Mouse (Mus musculus) limb, embryonic 15.5 days (tissue): ENCODE data around the gene Ryr2. TPM values are rescaled to one million over a fixed set of nuclear protein-coding genes. Genes with fewer than 3 reads are reported as not detected.

ENCODE experiments used
- ATAC-seq: fragments of 200-750 bp; cut with Nextera tagmentation; 2 replicates; pipeline ENCODE4 v1.8.0; 2017; ENCODE audit warnings: low read depth, moderate TSS enrichment; ENCODE audit not compliant: insufficient number of reproducible peaks, low FRiP score, low TSS enrichment
- H3K27ac ChIP-seq: fragments of 300-500 bp; sonication (generic); 2 replicates; pipeline ENCODE4 v1.5.1; 2015; ENCODE audit warnings: moderate library complexity, mild to moderate bottlenecking, inconsistent platforms
- H3K27me3 ChIP-seq: fragments of 300-500 bp; sonication (generic); 2 replicates; pipeline ENCODE4 v1.6.1; 2015; ENCODE audit warnings: inconsistent platforms
- H3K36me3 ChIP-seq: fragments of 300-500 bp; sonication (generic); 2 replicates; pipeline ENCODE4 v1.6.1; 2015; ENCODE audit warnings: inconsistent platforms
- H3K4me1 ChIP-seq: fragments of 300-500 bp; sonication (generic); 2 replicates; pipeline ENCODE4 v1.6.1; 2015; ENCODE audit warnings: inconsistent platforms
- H3K4me2 ChIP-seq: fragments of 300-500 bp; sonication (generic); 2 replicates; pipeline ENCODE4 v1.6.1; 2015; ENCODE audit warnings: mild to moderate bottlenecking, inconsistent platforms
- H3K4me3 ChIP-seq: fragments of 300-500 bp; sonication (generic); 2 replicates; pipeline ENCODE4 v1.5.1; 2015; ENCODE audit warnings: mild to moderate bottlenecking, inconsistent platforms
- H3K9ac ChIP-seq: fragments of 300-500 bp; sonication (generic); 2 replicates; pipeline ENCODE4 v1.6.1; 2015; ENCODE audit warnings: inconsistent platforms
- H3K9me3 ChIP-seq: fragments of 300-500 bp; sonication (generic); 2 replicates; pipeline ENCODE4 v1.6.1; 2016; ENCODE audit warnings: inconsistent platforms
- WGBS: fragments of 180-500 bp; shearing (Covaris S2); methylation state at CpG from one replicate; pipeline ENCODE4 v1.1.7; 2015; 5-methylcytosine and 5-hydroxymethylcytosine counted together
- polyA plus RNA-seq: library from polyadenylated mRNA; unstranded; fragments of >200 nt; fragmentation: Nextera tagmentation; extraction: Ambion mirVana; gene quantifications from 2 replicates; pipeline ENCODE4 v1.2.1, GENCODE M21; 2015

Gene Ryr2
- polyA plus RNA-seq, 1 experiment from 2014 or later = 0.42 TPM

GRCm38 (mm10) chr13:11542546-11542945 is 564.2 kb downstream of the Ryr2 start:
- no peak overlapping the region for H3K4me2 ChIP-seq
- no peaks in the 10 kb centered on the region for H3K4me1 ChIP-seq
- H3K36me3 ChIP-seq = no peaks in the 10 kb centered on the region
- H3K9ac ChIP-seq = no peak overlapping the region
- H3K4me3 ChIP-seq = no peak overlapping the region
- no peak for ATAC-seq
- 82% methylated on average over 3 of the region's 3 CpGs for WGBS
- no peak overlapping the region for H3K27ac ChIP-seq
- no peaks in the 10 kb centered on the region for H3K9me3 ChIP-seq
- no peaks in the 10 kb centered on the region for H3K27me3 ChIP-seq

- Histone ChIP-seq H3K9me3 (no peaks in the 10 kb centered on the region), H3K4me3 (no peak overlapping the region), H3K36me3 (no peaks in the 10 kb centered on the region), H3K4me2 (no peak overlapping the region), H3K27ac (no peak overlapping the region), H3K4me1 (no peaks in the 10 kb centered on the region), H3K9ac (no peak overlapping the region), H3K27me3 (no peaks in the 10 kb centered on the region)
- no peak for ATAC-seq
- whole genome bisulfite sequencing = 58% methylated on average over 1 of the region's 1 CpGs
Measured at GRCm38 (mm10) chr13:11536851-11537250, 569.9 kb downstream of the Ryr2 start.

GRCm38 (mm10) chr13:11535874-11536273 is 570.9 kb downstream of the Ryr2 start:
- no peaks in the 10 kb centered on the region for H3K9me3 ChIP-seq
- H3K36me3 ChIP-seq = no peaks in the 10 kb centered on the region
- no peak overlapping the region for H3K9ac ChIP-seq
- 69% methylated on average over 3 of the region's 3 CpGs for WGBS
- H3K27me3 ChIP-seq = no peaks in the 10 kb centered on the region
- ATAC-seq = no peak
- no peak overlapping the region for H3K4me3 ChIP-seq
- no peak overlapping the region for H3K27ac ChIP-seq
- no peak overlapping the region for H3K4me2 ChIP-seq
- H3K4me1 ChIP-seq = no peaks in the 10 kb centered on the region

GRCm38 (mm10) chr13:11533265-11533664 is 573.5 kb downstream of the Ryr2 start:
- Histone ChIP-seq H3K4me2 (no peak overlapping the region), H3K9ac (no peak overlapping the region), H3K36me3 (no peaks in the 10 kb centered on the region), H3K4me1 (no peaks in the 10 kb centered on the region), H3K9me3 (no peaks in the 10 kb centered on the region), H3K27ac (no peak overlapping the region), H3K27me3 (no peaks in the 10 kb centered on the region), H3K4me3 (no peak overlapping the region)
- WGBS = 57% methylated on average over 2 of the region's 2 CpGs
- no peak for ATAC-seq

GRCm38 (mm10) chr13:11532014-11532890 is 574.5 kb downstream of the Ryr2 start:
- Histone ChIP-seq H3K27me3 (no peaks in the 10 kb centered on the region), H3K4me2 (no peak overlapping the region), H3K9ac (no peak overlapping the region), H3K4me1 (no peaks in the 10 kb centered on the region), H3K27ac (no peak overlapping the region), H3K9me3 (no peaks in the 10 kb centered on the region), H3K36me3 (no peaks in the 10 kb centered on the region), H3K4me3 (no peak overlapping the region)
- WGBS = 82% methylated on average over 7 of the region's 7 CpGs
- no peak for ATAC-seq

- Histone ChIP-seq H3K9ac (no peak overlapping the region), H3K36me3 (no peaks in the 10 kb centered on the region), H3K27ac (no peak overlapping the region), H3K9me3 (no peaks in the 10 kb centered on the region), H3K4me1 (no peaks in the 10 kb centered on the region), H3K4me3 (no peak overlapping the region), H3K27me3 (no peaks in the 10 kb centered on the region), H3K4me2 (no peak overlapping the region)
- ATAC-seq = no peak
- 86% methylated on average over 4 of the region's 4 CpGs for WGBS
Measured at GRCm38 (mm10) chr13:11523612-11524011, 583.1 kb downstream of the Ryr2 start.

GRCm38 (mm10) chr13:11520765-11521164 is 586.0 kb downstream of the Ryr2 start:
- no peak overlapping the region for H3K9ac ChIP-seq
- no peak for ATAC-seq
- no peak overlapping the region for H3K4me3 ChIP-seq
- H3K9me3 ChIP-seq = no peaks in the 10 kb centered on the region
- H3K4me2 ChIP-seq = no peak overlapping the region
- H3K4me1 ChIP-seq = no peaks in the 10 kb centered on the region
- H3K27me3 ChIP-seq = no peaks in the 10 kb centered on the region
- no peaks in the 10 kb centered on the region for H3K36me3 ChIP-seq
- no peak overlapping the region for H3K27ac ChIP-seq
- 92% methylated on average over 2 of the region's 2 CpGs for WGBS

GRCm38 (mm10) chr13:11511540-11512177 is 595.1 kb downstream of the Ryr2 start:
- no peak for ATAC-seq
- H3K9ac ChIP-seq = no peak overlapping the region
- H3K4me2 ChIP-seq = no peak overlapping the region
- H3K27me3 ChIP-seq = no peaks in the 10 kb centered on the region
- no peaks in the 10 kb centered on the region for H3K9me3 ChIP-seq
- WGBS = 39% methylated on average over 2 of the region's 2 CpGs
- no peaks in the 10 kb centered on the region for H3K4me1 ChIP-seq
- no peak overlapping the region for H3K27ac ChIP-seq
- H3K36me3 ChIP-seq = no peaks in the 10 kb centered on the region
- H3K4me3 ChIP-seq = no peak overlapping the region

Other genes with a start within 250 kb of the Ryr2 start
- 11.5 and 12.4 TPM in 2 replicates for gene Mtr, start 151.2 kb upstream of the Ryr2 start, polyA plus RNA-seq
- 158 and 510 TPM in 2 replicates for gene Actn2, start 233.8 kb upstream of the Ryr2 start, polyA plus RNA-seq